ENCODE assay signal across 8 mouse cellular contexts in the genomic region with DNA sequence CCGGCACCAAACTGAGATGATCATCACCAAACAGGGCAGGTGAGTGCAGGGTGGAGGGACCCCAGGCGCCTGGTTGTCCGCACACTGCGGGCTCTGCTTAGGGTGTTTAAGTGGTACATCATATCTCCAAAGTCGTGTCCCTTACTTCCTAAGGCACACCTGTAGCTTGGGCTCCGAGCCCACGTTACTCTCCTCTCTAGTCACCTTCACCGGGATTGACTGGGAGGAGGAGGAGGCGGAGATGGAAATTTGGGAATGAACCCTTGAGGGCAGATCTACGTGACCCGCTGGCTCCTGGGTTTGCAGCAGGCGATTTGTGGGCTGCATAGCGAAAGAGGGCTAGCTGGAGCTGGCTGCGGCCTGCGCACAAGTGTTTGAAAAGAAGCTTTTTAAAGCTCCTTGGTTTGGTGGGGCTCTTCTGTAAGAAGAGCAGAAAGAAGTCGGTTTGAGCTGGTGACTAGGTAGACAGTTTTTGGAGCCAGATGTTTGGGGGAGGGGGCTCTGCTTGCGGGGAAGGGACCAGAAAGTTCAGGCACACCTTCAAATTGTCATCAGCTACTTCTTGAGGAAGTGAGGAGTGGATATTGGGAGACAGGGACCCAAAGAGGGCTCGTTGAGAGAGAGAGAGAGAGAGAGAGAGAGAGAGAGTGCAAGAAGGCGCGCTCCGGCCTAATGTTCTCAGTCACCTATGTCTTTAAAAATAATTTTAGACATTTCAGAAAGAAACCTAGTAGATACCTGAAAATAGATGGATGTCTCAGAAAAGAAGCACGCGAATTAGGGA. TPM values are rescaled to one million over a fixed set of nuclear protein-coding genes. Genes with fewer than 3 reads are reported as not detected.
DNase-seq lines count a peak whose midpoint lies in the region; ATAC-seq and TF ChIP-seq lines count a peak whose summit lies in the region.

No protein-coding gene starts in this region.

- no peak for TF ChIP-seq POLR2A in bone marrow, adult 2 months (IDR thresholded peaks at IDR 0.05; ENCODE audit: borderline replicate concordance, control insufficient read depth, low read depth, low read length)

- peak overlapping the region; percentile 78 for H3K4me2 ChIP-seq in heart, embryonic 13.5 days
- H3K4me2 ChIP-seq in hindbrain, embryonic 14.5 days (replicated peaks), result no peak overlapping the region
- peak overlapping the region; percentile 54 for H3K4me2 ChIP-seq in midbrain, embryonic 13.5 days (replicated peaks)

- WGBS in heart, embryonic 13.5 days, result 8% methylated on average over 23 of the region's 23 CpGs
- WGBS in bone marrow, adult 2 months, result 34% methylated on average over 23 of the region's 23 CpGs
- WGBS in hindbrain, embryonic 14.5 days, result 2% methylated on average over 23 of the region's 23 CpGs
- WGBS in midbrain, embryonic 13.5 days, result 3% methylated on average over 23 of the region's 23 CpGs

- H3K36me3 ChIP-seq in heart, embryonic 13.5 days, result no peaks in the 10 kb centered on the region
- no peaks in the 10 kb centered on the region for H3K36me3 ChIP-seq in hindbrain, embryonic 14.5 days (replicated peaks; ENCODE audit: control insufficient read depth, insufficient read depth)
- H3K36me3 ChIP-seq in midbrain, embryonic 13.5 days, result no peaks in the 10 kb centered on the region

- DNase-seq in heart, adult 8-10 months (ENCODE audit: low spot score), result no peak
- DNase-seq in hindbrain, embryonic 14.5 days (ENCODE audit: low spot score), result no peak
- no peak for DNase-seq in adrenal gland, adult (ENCODE audit: inconsistent age in 2 of 2, low spot score in 1 of 2)
- DNase-seq in urinary bladder, postnatal 10 days (ENCODE audit: low spot score), result no peak
- no peak for DNase-seq in T-cell, adult 2 months (ENCODE audit: low spot score)

- no peak overlapping the region for H3K9ac ChIP-seq in heart, embryonic 13.5 days
- no peak overlapping the region for H3K9ac ChIP-seq in hindbrain, embryonic 14.5 days
- no peak overlapping the region for H3K9ac ChIP-seq in midbrain, embryonic 13.5 days (replicated peaks)

- peaks cover 33% of the 10 kb centered on the region for H3K4me1 ChIP-seq in heart, embryonic 13.5 days
- no peaks in the 10 kb centered on the region for H3K4me1 ChIP-seq in bone marrow, adult 2 months (ENCODE audit: control insufficient read depth, insufficient read depth, low read length)
- H3K4me1 ChIP-seq in hindbrain, embryonic 14.5 days (replicated peaks; ENCODE audit: control insufficient read depth, insufficient read depth, low read length), result 0 out of 2 replicates have a peak, but pooled peaks cover 9% of the 10 kb centered on the region
- peaks cover 32% of the 10 kb centered on the region for H3K4me1 ChIP-seq in midbrain, embryonic 13.5 days (replicated peaks)

- no peaks in the 10 kb centered on the region for H3K9me3 ChIP-seq in heart, embryonic 13.5 days
- no peaks in the 10 kb centered on the region for H3K9me3 ChIP-seq in hindbrain, embryonic 14.5 days (ENCODE audit: control insufficient read depth, low read length)
- no peaks in the 10 kb centered on the region for H3K9me3 ChIP-seq in midbrain, embryonic 13.5 days

- TF ChIP-seq CTCF in bone marrow, adult 2 months (IDR thresholded peaks at IDR 0.05; ENCODE audit: control insufficient read depth, insufficient read depth, low read length), result no peak

- no peak for ATAC-seq in heart, embryonic 13.5 days (ENCODE audit: extremely low read depth, insufficient number of reproducible peaks, low FRiP score, low TSS enrichment)
- no peak for ATAC-seq in hindbrain, embryonic 14.5 days (ENCODE audit: low FRiP score)
- ATAC-seq in midbrain, embryonic 13.5 days, result no peak

- H3K4me3 ChIP-seq in heart, embryonic 13.5 days, result peak overlapping the region; percentile 59
- peak overlapping the region; percentile 0 for H3K4me3 ChIP-seq in bone marrow, adult 2 months (replicated peaks; ENCODE audit: control insufficient read depth, low read depth, low read length)
- peak overlapping the region; percentile 29 for H3K4me3 ChIP-seq in hindbrain, embryonic 14.5 days (replicated peaks; ENCODE audit: low read length)
- peak overlapping the region; percentile 38 for H3K4me3 ChIP-seq in midbrain, embryonic 13.5 days (replicated peaks)

- peaks cover 98% of the 10 kb centered on the region for H3K27me3 ChIP-seq in heart, embryonic 13.5 days (replicated peaks)
- H3K27me3 ChIP-seq in hindbrain, embryonic 14.5 days (ENCODE audit: control insufficient read depth, insufficient read depth, low read length), result peaks cover 94% of the 10 kb centered on the region
- peaks cover 99% of the 10 kb centered on the region for H3K27me3 ChIP-seq in midbrain, embryonic 13.5 days

- H3K27ac ChIP-seq in heart, embryonic 13.5 days (replicated peaks), result no peak overlapping the region
- no peak overlapping the region for H3K27ac ChIP-seq in bone marrow, adult 2 months (ENCODE audit: control insufficient read depth, insufficient read depth, low read depth, low read length, poor library complexity)
- no peak overlapping the region for H3K27ac ChIP-seq in hindbrain, embryonic 14.5 days
- H3K27ac ChIP-seq in midbrain, embryonic 13.5 days, result no peak overlapping the region

RNA-seq across cellular contexts. Expression of a gene that starts 1.7 kb away (rescaled TPM):
- polyA plus RNA-seq in heart, embryonic 13.5 days (2015; fragmentation: Nextera tagmentation; extraction: Ambion mirVana), result 0.09 TPM in 1 of 2 replicates, not detected in the other
- total RNA-seq in heart, adult 8-10 months (2022), result under 1 TPM in 1 of 4 experiments, not detected in 3; 0.06 TPM
- 0.49 and 0.85 TPM in 2 replicates for polyA plus RNA-seq in bone marrow, adult 2 months (2011; ENCODE audit: insufficient read depth, insufficient read length, low replicate concordance, missing spikeins)
- 0.66 and 1.1 TPM in 2 replicates for polyA plus RNA-seq in hindbrain, embryonic 14.5 days (2014; fragmentation: Nextera tagmentation; extraction: Ambion mirVana)
- polyA plus RNA-seq in midbrain, embryonic 13.5 days (2015; fragmentation: Nextera tagmentation; extraction: Ambion mirVana), result 0.68 and 2.6 TPM in 2 replicates

RNA-seq across cellular contexts. Expression of a gene that starts 26.4 kb away (rescaled TPM):
- polyA plus RNA-seq in heart, embryonic 13.5 days (2015; fragmentation: Nextera tagmentation; extraction: Ambion mirVana), result 47.5 and 51.0 TPM in 2 replicates
- 100 to 1,000 TPM; 361 to 439 (median 426) TPM for total RNA-seq in heart, adult 8-10 months (2022)
- polyA plus RNA-seq in bone marrow, adult 2 months (2011; ENCODE audit: insufficient read depth, insufficient read length, low replicate concordance, missing spikeins), result 26.7 and 47.1 TPM in 2 replicates
- polyA plus RNA-seq in hindbrain, embryonic 14.5 days (2014; fragmentation: Nextera tagmentation; extraction: Ambion mirVana), result 43.9 and 47.1 TPM in 2 replicates
- 52.6 and 56.5 TPM in 2 replicates for polyA plus RNA-seq in midbrain, embryonic 13.5 days (2015; fragmentation: Nextera tagmentation; extraction: Ambion mirVana)

Comparison
In these comparisons a context has a peak if more than half of its experiments do, and no peak if none do; other contexts are left out.
1. H3K4me3 ChIP-seq: peak in every context shown above with its lines; median percentile 59 in heart, embryonic 13.5 days; 38 in midbrain, embryonic 13.5 days; 29 in hindbrain, embryonic 14.5 days; 0 in bone marrow, adult 2 months.